Mouse (Mus musculus) lung, adult 2 months (tissue): Measurements from ENCODE around the gene Acsm3. TPM values are rescaled to one million over a fixed set of nuclear protein-coding genes. Genes with fewer than 3 reads are reported as not detected.

Source experiments
- DNase-seq: peaks from one replicate; pipeline ENCODE4 v3.0.0; 2022
- H3K4me1 ChIP-seq: fragments of 200-500 bp; 2 replicates; pipeline ENCODE4 v1.6.1; 2011; ENCODE audit warnings: low read length; ENCODE audit not compliant: control insufficient read depth, insufficient read depth
- H3K4me3 ChIP-seq: fragments of 200-500 bp; replicated peaks from 2 replicates; pipeline ENCODE3; 2011; ENCODE audit warnings: low read depth, mild to moderate bottlenecking, control low read depth, low read length; ENCODE audit errors: extremely low read depth
- CTCF ChIP-seq: fragments of 200-500 bp; IDR thresholded peaks from 2 replicates; pipeline ENCODE4 v1.5.1; 2011; ENCODE audit warnings: mild to moderate bottlenecking, low read length, control low read depth; ENCODE audit not compliant: insufficient read depth
- POLR2A ChIP-seq: fragments of 200-500 bp; IDR thresholded peaks from 2 replicates; pipeline ENCODE4 v1.6.1; 2011; ENCODE audit warnings: low read depth, mild to moderate bottlenecking, control low read depth, low read length, borderline replicate concordance; ENCODE audit errors: extremely low read depth
- WGBS: fragments of 180-500 bp; shearing (Covaris S2); methylation state at CpG from one replicate; pipeline ENCODE4 v1.1.7; 2018; 5-methylcytosine and 5-hydroxymethylcytosine counted together
- polyA plus RNA-seq: library from polyadenylated mRNA; depleted of rRNA; stranded (reverse); fragments of >200 nt; gene quantifications from 2 replicates; pipeline ENCODE4 v1.2.3, GENCODE M21; 2012; rRNA removed

Gene Acsm3
- polyA plus RNA-seq, 1 experiment, result 2.9 TPM

- H3K4me3 ChIP-seq, result peak within 1 kb of the TSS; percentile 92
- no peaks in the 10 kb centered on the region for H3K4me1 ChIP-seq
- no peak for TF ChIP-seq CTCF
- TF ChIP-seq POLR2A, result peak; percentile 6; the same call in 1 of the 2 replicates
- under 1% methylated on average over 53 of the region's 53 CpGs for whole genome bisulfite sequencing
- DNase-seq, result peak; percentile 81
These were observed 33.0 kb downstream of the Acsm3 start, which contains the start of the genes Rexo5 and Eri2 for GRCm38 (mm10) chr7:119793586-119794250. TSS of gene Rexo5 (plus strand) at chr7:119794006. TSS of gene Eri2 (minus strand) at chr7:119794058.

DNA sequence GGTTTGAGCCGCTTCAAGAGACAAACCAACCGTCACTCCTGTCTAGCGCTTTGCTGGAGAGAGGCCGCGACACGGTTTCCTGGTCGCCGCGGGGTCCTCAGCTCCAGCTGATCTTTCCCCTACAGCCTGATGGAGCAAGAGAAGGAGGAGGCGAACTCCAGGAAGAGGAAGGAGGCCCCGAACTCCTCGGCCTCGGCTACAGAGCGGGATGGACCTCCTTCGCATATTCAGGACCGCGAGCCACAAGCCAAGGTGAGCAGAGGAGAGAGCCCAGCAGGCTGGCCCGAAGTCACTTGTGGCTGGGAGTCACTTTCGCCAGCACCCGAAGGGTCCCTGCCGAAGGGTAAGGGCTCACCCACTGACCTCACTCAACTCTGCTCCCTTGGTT is 33.5 kb downstream of the Acsm3 start:
- Histone ChIP-seq H3K4me1 (no peaks in the 10 kb centered on the region), H3K4me3 (peak overlapping the region; percentile 92)
- TF ChIP-seq CTCF, result no peak
- no peak for TF ChIP-seq POLR2A
- WGBS, result under 1% methylated on average over 21 of the region's 21 CpGs
- no peak for DNase-seq

DNA sequence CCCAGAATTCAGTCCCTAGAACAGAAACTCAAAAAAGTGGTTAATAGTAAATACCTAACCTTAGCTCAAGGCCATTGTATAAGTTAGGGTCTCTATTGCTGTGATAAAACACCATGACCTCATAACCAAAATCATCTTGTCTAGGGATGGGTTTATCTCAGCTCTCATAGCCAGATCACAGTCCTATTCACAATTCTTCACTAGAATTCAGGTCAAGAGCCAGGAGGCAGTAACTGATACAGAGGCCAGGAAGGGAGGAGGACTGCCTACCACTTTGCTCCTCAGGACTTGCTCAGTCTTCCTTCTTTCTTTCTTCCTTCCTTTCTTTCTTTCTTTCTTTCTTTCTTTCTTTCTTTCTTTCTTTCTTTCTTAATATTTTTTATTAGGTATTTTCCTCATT is 34.6 kb downstream of the Acsm3 start:
- DNase-seq, result no peak
- no peaks in the 10 kb centered on the region for H3K4me1 ChIP-seq
- H3K4me3 ChIP-seq, result no peak overlapping the region
- TF ChIP-seq CTCF (no peak), POLR2A (no peak)

DNA sequence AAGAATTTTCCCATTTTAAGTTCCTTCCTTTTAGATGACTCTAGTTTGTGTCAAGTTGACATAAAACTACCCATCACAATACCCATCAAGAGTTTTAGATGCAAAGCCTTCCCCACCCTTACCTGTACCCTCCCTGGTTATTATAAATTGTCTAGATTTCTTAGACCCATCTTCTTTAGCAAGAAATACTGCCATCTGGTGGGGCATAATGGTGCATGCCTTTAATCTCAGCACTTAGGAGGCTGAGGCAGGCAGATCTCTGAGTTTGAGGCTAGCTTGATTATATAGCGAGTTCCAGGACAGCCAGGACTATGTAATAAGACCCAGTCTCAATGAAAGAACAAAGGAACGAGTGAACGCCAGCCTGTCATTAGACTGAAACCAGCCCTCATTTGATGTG is 39.8 kb downstream of the Acsm3 start:
- TF ChIP-seq CTCF (no peak), POLR2A (no peak)
- Histone ChIP-seq H3K4me1 (no peaks in the 10 kb centered on the region), H3K4me3 (no peak overlapping the region)
- DNase-seq, result no peak
- WGBS, result 93% methylated on average over 3 of the region's 3 CpGs

- H3K4me3 ChIP-seq, result no peak overlapping the region
- 59% methylated on average over 3 of the region's 3 CpGs for WGBS
- H3K4me1 ChIP-seq, result no peaks in the 10 kb centered on the region
- no peak for DNase-seq
- TF ChIP-seq POLR2A, result no peak
- TF ChIP-seq CTCF, result no peak
These were observed 40.3 kb downstream of the Acsm3 start for GRCm38 (mm10) chr7:119800991-119801390.

DNA sequence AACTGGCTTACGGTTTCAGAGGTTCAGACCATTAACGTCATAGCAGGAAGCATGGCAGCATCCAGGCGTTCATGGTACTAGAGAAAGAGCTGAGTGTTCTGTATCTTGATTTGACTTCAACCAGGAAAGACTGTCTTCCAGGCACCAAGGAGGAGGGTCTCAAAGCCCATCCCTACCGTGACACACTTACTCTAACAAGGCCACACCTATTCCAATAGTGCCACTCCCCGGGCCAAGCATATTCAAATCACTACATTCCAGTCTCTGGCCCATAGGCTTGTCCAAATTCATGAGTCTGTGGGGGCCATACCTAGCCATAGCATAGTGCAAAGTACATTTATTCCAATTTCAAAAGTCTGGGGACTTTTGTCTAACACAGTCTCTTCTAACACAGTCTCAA is 46.7 kb downstream of the Acsm3 start:
- DNase-seq, result no peak
- WGBS, result 90% methylated on average over 5 of the region's 5 CpGs
- TF ChIP-seq CTCF (no peak), POLR2A (no peak)
- H3K4me3 ChIP-seq, result no peak overlapping the region
- H3K4me1 ChIP-seq, result no peaks in the 10 kb centered on the region

DNA sequence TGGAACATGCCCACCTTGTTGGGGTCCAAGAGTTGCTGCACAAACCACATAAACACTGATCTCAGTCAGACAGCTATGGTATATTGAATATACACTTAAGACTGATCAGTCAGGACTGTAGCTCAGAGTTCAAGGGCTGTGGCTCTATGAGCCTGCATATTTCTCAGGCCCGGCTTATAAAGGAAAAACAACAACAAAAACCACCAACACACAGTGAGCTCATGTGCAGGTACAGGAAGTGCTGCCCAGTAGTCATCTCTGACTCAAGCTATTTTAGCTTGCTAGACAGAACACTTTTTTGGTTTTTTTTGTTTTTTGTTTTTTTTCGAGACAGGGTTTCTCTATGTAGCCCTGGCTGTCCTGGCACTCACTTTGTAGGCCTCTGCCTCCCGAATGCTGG is 48.0 kb downstream of the Acsm3 start:
- WGBS, result 89% methylated on average over 3 of the region's 3 CpGs
- TF ChIP-seq POLR2A, result no peak
- no peak for TF ChIP-seq CTCF

GRCm38 (mm10) chr7:119835371-119835770 is 74.6 kb downstream of the Acsm3 start:
- no peak for DNase-seq
- no peaks in the 10 kb centered on the region for H3K4me1 ChIP-seq
- no peak overlapping the region for H3K4me3 ChIP-seq
- 100% methylated on average over 1 of the region's 1 CpGs for WGBS
- no peak for TF ChIP-seq CTCF
- no peak for TF ChIP-seq POLR2A

More for the DNA sequence above, 48.0 kb downstream of the Acsm3 start:
- DNase-seq, result no peak
- H3K4me1 ChIP-seq, result no peaks in the 10 kb centered on the region
- H3K4me3 ChIP-seq, result no peak overlapping the region

GRCm38 (mm10) chr7:119835996-119836777 is 75.5 kb downstream of the Acsm3 start:
- DNase-seq, result no peak
- Histone ChIP-seq H3K4me3 (no peak overlapping the region), H3K4me1 (no peaks in the 10 kb centered on the region)
- 86% methylated on average over 4 of the region's 4 CpGs for WGBS
- no peak for TF ChIP-seq POLR2A
- TF ChIP-seq CTCF, result no peak

Other genes starting within 250 kb of the Acsm3 start
- 0.51 and 0.91 TPM in 2 replicates for gene Acsm5, start 241.5 kb upstream of the Acsm3 start, polyA plus RNA-seq
- not detected in 2 replicates for gene Pdilt, start 237.4 kb upstream of the Acsm3 start, polyA plus RNA-seq
- gene Acsm2, start 206.6 kb upstream of the Acsm3 start, polyA plus RNA-seq, result not detected in 2 replicates
- gene Acsm1, start 153.9 kb upstream of the Acsm3 start, polyA plus RNA-seq, result 3.7 and 6.2 TPM in 2 replicates
- gene Acsm4, start 70.9 kb upstream of the Acsm3 start, polyA plus RNA-seq, result not detected in 2 replicates
- 9.1 and 10.3 TPM in 2 replicates for gene Thumpd1, start 40.1 kb upstream of the Acsm3 start, polyA plus RNA-seq
- gene Rexo5, start 33.1 kb downstream of the Acsm3 start, polyA plus RNA-seq, result 1.6 and 4.9 TPM in 2 replicates
- 0.76 and 1.2 TPM in 2 replicates for gene Eri2, start 33.1 kb downstream of the Acsm3 start, polyA plus RNA-seq
- 1.3 and 3.0 TPM in 2 replicates for gene Lyrm1, start 134.9 kb downstream of the Acsm3 start, polyA plus RNA-seq
- 4.1 and 6.7 TPM in 2 replicates for gene Dcun1d3, start 135.4 kb downstream of the Acsm3 start, polyA plus RNA-seq